Mouse (Mus musculus) heart, postnatal 0 days (tissue): ENCODE measurements around the gene Pxylp1. TPM values are rescaled to one million over a fixed set of nuclear protein-coding genes. Genes with fewer than 3 reads are reported as not detected.

Source experiments
- ATAC-seq: fragments of 200-750 bp; cut with Nextera tagmentation; 2 replicates; pipeline ENCODE4 v1.8.0; 2017; ENCODE audit warnings: low read depth, moderate number of reproducible peaks, moderate library complexity; ENCODE audit not compliant: insufficient read depth
- DNase-seq: peaks from one replicate; pipeline ENCODE4 v3.0.0-alpha.2; 2016; ENCODE audit warnings: low spot score
- H3K27ac ChIP-seq: fragments of 300-500 bp; sonication (generic); 2 replicates; pipeline ENCODE4 v1.5.1; 2014; ENCODE audit warnings: low read depth, mild to moderate bottlenecking
- H3K27me3 ChIP-seq: fragments of 300-500 bp; sonication (generic); 2 replicates; pipeline ENCODE4 v1.6.1; 2014; ENCODE audit warnings: low read length, mixed read lengths; ENCODE audit not compliant: control insufficient read depth, insufficient read depth
- H3K36me3 ChIP-seq: fragments of 300-500 bp; sonication (generic); replicated peaks from 2 replicates; pipeline ENCODE4 v1.6.1; 2014; ENCODE audit warnings: low read length, mixed read lengths; ENCODE audit not compliant: control insufficient read depth, insufficient read depth
- H3K4me1 ChIP-seq: fragments of 300-500 bp; sonication (generic); 2 replicates; pipeline ENCODE4 v1.6.1; 2014; ENCODE audit warnings: antibody characterized with exemption; ENCODE audit not compliant: control insufficient read depth, insufficient read depth
- H3K4me2 ChIP-seq: fragments of 300-500 bp; sonication (generic); 2 replicates; pipeline ENCODE4 v1.6.1; 2014; ENCODE audit warnings: low read depth, mild to moderate bottlenecking, low read length, moderate library complexity
- H3K4me3 ChIP-seq: fragments of 300-500 bp; sonication (generic); 2 replicates; pipeline ENCODE4 v1.5.1; 2014; ENCODE audit warnings: low read depth, low read length
- H3K9ac ChIP-seq: fragments of 300-500 bp; sonication (generic); replicated peaks from 2 replicates; pipeline ENCODE4 v1.6.1; 2014; ENCODE audit warnings: low read depth, low read length, mixed read lengths
- H3K9me3 ChIP-seq: fragments of 300-500 bp; sonication (generic); replicated peaks from 2 replicates; pipeline ENCODE4 v1.6.1; 2016; ENCODE audit warnings: low read length; ENCODE audit not compliant: control insufficient read depth
- CTCF ChIP-seq: IDR thresholded peaks from 2 replicates; pipeline ENCODE4 v1.5.1; 2016; ENCODE audit warnings: antibody characterized with exemption, control low read depth, low read depth
- EP300 ChIP-seq: IDR thresholded peaks from 2 replicates; pipeline ENCODE4 v1.6.1; 2016; ENCODE audit warnings: antibody characterized with exemption, low read depth
- WGBS: fragments of 180-500 bp; shearing (Covaris S2); extraction: QIAGEN DNeasy Blood & Tissue Kit; methylation state at CpG from one replicate; pipeline ENCODE4 v1.1.7; 2014; 5-methylcytosine and 5-hydroxymethylcytosine counted together
- polyA plus RNA-seq: library from polyadenylated mRNA; unstranded; fragments of >200 nt; fragmentation: Nextera tagmentation; extraction: Ambion mirVana; gene quantifications from 2 replicates; pipeline ENCODE4 v1.2.1, GENCODE M21; 2015
- total RNA-seq: library from RNA; depleted of rRNA; stranded (reverse); fragments of >200 nt; gene quantifications from 2 replicates; pipeline ENCODE4 v1.2.3, GENCODE M21; 2014; ENCODE audit warnings: low replicate concordance

Gene Pxylp1
- total and polyA plus RNA-seq, 2 experiments from 2014 or later = 14.4 to 89.9 TPM

- no peak for TF ChIP-seq EP300
- no peak for TF ChIP-seq CTCF
- Histone ChIP-seq H3K4me1 (peaks cover 8% of the 10 kb centered on the region; the same call in 1 of the 2 replicates), H3K27ac (peak overlapping the region; percentile 55), H3K27me3 (no peaks in the 10 kb centered on the region), H3K9me3 (no peaks in the 10 kb centered on the region), H3K36me3 (peaks cover 14% of the 10 kb centered on the region; the same call in 1 of the 2 replicates), H3K9ac (no peak overlapping the region), H3K4me2 (no peak overlapping the region), H3K4me3 (no peak overlapping the region)
- WGBS = 26% methylated on average over 12 of the region's 12 CpGs
- DNase-seq = peak; percentile 62
- peak; percentile 51 for ATAC-seq
Measured at GRCm38 (mm10) chr9:96824026-96824425, 68.4 kb downstream of the Pxylp1 start.

- WGBS = 35% methylated on average over 5 of the region's 5 CpGs
- Histone ChIP-seq H3K9me3 (no peaks in the 10 kb centered on the region), H3K4me2 (no peak overlapping the region), H3K27me3 (no peaks in the 10 kb centered on the region), H3K9ac (no peak overlapping the region), H3K36me3 (peaks cover 11% of the 10 kb centered on the region; the same call in 1 of the 2 replicates), H3K27ac (peak overlapping the region; percentile 55; the same call in 1 of the 2 replicates), H3K4me1 (peaks cover 8% of the 10 kb centered on the region; the same call in 1 of the 2 replicates), H3K4me3 (no peak overlapping the region)
- DNase-seq (no peak), ATAC-seq (no peak)
- no peak for TF ChIP-seq EP300
- no peak for TF ChIP-seq CTCF
Measured at GRCm38 (mm10) chr9:96823541-96823940, 68.9 kb downstream of the Pxylp1 start.

DNA sequence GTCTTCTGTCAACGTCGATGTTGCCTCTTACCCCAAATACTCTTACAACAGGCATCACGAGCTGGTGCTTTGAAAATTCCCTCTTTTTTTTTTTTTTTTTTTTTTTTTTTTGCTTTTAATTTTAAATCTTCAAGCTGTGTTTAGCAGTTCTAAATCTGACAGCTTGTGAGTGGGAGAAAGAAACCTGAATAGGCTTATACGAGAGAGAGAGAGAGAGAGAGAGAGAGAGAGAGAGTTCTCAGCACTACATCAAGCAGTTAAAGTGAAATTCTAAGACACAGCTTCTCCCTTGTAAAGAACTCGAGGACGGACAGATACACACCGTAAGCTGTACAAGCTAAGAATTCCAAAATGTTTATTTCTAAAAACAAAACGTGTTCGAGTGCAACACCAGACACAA is 69.5 kb downstream of the Pxylp1 start:
- peaks cover 7% of the 10 kb centered on the region; the same call in 1 of the 2 replicates for H3K36me3 ChIP-seq
- no peaks in the 10 kb centered on the region for H3K9me3 ChIP-seq
- H3K4me2 ChIP-seq = no peak overlapping the region
- no peak overlapping the region for H3K4me3 ChIP-seq
- WGBS = 89% methylated on average over 9 of the region's 9 CpGs
- H3K27me3 ChIP-seq = no peaks in the 10 kb centered on the region
- DNase-seq = no peak
- no peak for TF ChIP-seq CTCF
- no peak for TF ChIP-seq EP300
- H3K4me1 ChIP-seq = peaks cover 8% of the 10 kb centered on the region; the same call in 1 of the 2 replicates
- no peak for ATAC-seq
- H3K9ac ChIP-seq = no peak overlapping the region
- H3K27ac ChIP-seq = no peak overlapping the region

- Histone ChIP-seq H3K9me3 (0 out of 2 replicates have a peak, but pooled peaks cover 5% of the 10 kb centered on the region), H3K27me3 (no peaks in the 10 kb centered on the region), H3K4me3 (no peak overlapping the region), H3K4me1 (peaks cover 4% of the 10 kb centered on the region; the same call in 1 of the 2 replicates), H3K36me3 (no peaks in the 10 kb centered on the region), H3K9ac (no peak overlapping the region), H3K27ac (no peak overlapping the region), H3K4me2 (no peak overlapping the region)
- ATAC-seq = no peak; the same call in 1 of the 2 replicates
- DNase-seq = no peak
- WGBS = 59% methylated on average over 11 of the region's 11 CpGs
- TF ChIP-seq EP300 = no peak
- no peak for TF ChIP-seq CTCF
Measured at GRCm38 (mm10) chr9:96818822-96819481, 73.5 kb downstream of the Pxylp1 start.

- H3K4me3 ChIP-seq = no peak overlapping the region
- H3K27me3 ChIP-seq = no peaks in the 10 kb centered on the region
- WGBS = 38% methylated on average over 7 of the region's 7 CpGs
- no peaks in the 10 kb centered on the region for H3K4me1 ChIP-seq
- 0 out of 2 replicates have a peak, but pooled peaks cover 5% of the 10 kb centered on the region for H3K9me3 ChIP-seq
- H3K27ac ChIP-seq = no peak overlapping the region
- ATAC-seq (peak; percentile 49; the same call in 1 of the 2 replicates), DNase-seq (peak; percentile 82)
- H3K9ac ChIP-seq = no peak overlapping the region
- peak; percentile 78 for TF ChIP-seq CTCF
- no peak for TF ChIP-seq EP300
- H3K36me3 ChIP-seq = no peaks in the 10 kb centered on the region
- no peak overlapping the region for H3K4me2 ChIP-seq
Measured at GRCm38 (mm10) chr9:96818128-96818821, 74.2 kb downstream of the Pxylp1 start.
